Mouse (Mus musculus) C2C12 (cell line): Measurements from ENCODE around the gene Acnat1. TPM values are rescaled to one million over a fixed set of nuclear protein-coding genes. Genes with fewer than 3 reads are reported as not detected.

Experiments used
- H3K27me3 ChIP-seq: one replicate; pipeline ENCODE4 v1.6.1; 2011; ENCODE audit not compliant: control insufficient read depth, insufficient read depth, insufficient read length
- H3K36me3 ChIP-seq: one replicate; pipeline ENCODE4 v1.6.1; 2011; ENCODE audit not compliant: control insufficient read depth, insufficient read depth
- H3K4me3 ChIP-seq: one replicate; pipeline ENCODE4 v1.5.1; 2011; ENCODE audit warnings: mild to moderate bottlenecking, control low read depth; ENCODE audit not compliant: poor library complexity, insufficient read depth, severe bottlenecking
- H3K79me2 ChIP-seq: one replicate; pipeline ENCODE4 v1.6.1; 2011; ENCODE audit not compliant: control insufficient read depth, insufficient read depth
- H3K79me3 ChIP-seq: one replicate; pipeline ENCODE4 v1.6.1; 2011; ENCODE audit warnings: low read depth, control low read depth
- H3ac ChIP-seq: one replicate; pipeline ENCODE3; 2011; ENCODE audit warnings: low read depth; ENCODE audit not compliant: control insufficient read depth, insufficient read length
- CEBPB ChIP-seq: IDR thresholded peaks from one replicate; pipeline ENCODE4 v1.6.1; 2011; ENCODE audit warnings: low read depth, mild to moderate bottlenecking, control low read depth, moderate library complexity
- CTCF ChIP-seq: IDR thresholded peaks from one replicate; pipeline ENCODE4 v1.5.1; 2011; ENCODE audit not compliant: control insufficient read depth, insufficient read depth, insufficient read length
- FOSL1 ChIP-seq: IDR thresholded peaks from one replicate; pipeline ENCODE4 v1.8.0; 2011; ENCODE audit warnings: mild to moderate bottlenecking, low read length; ENCODE audit not compliant: poor library complexity, insufficient read depth, severe bottlenecking
- MAX ChIP-seq: IDR thresholded peaks from one replicate; pipeline ENCODE4 v1.6.1; 2011; ENCODE audit warnings: mild to moderate bottlenecking, control low read depth
- MYOD1 ChIP-seq: IDR thresholded peaks from one replicate; pipeline ENCODE4 v1.6.1; 2011; ENCODE audit warnings: low read depth; ENCODE audit not compliant: control insufficient read depth, insufficient read length
- MYOG ChIP-seq: IDR thresholded peaks from one replicate; pipeline ENCODE4 v1.6.1; 2011; ENCODE audit not compliant: control insufficient read depth, insufficient read length; ENCODE audit errors: extremely low read depth
- USF1 ChIP-seq: IDR thresholded peaks from one replicate; pipeline ENCODE4 v1.6.1; 2011; ENCODE audit warnings: low read depth, mild to moderate bottlenecking, control low read depth, moderate library complexity
- long read RNA-seq, 2 experiments: library from polyadenylated mRNA; unstranded; transcript quantifications; one replicate each; pipeline ENCODE4 v2.0.0; 2019 to 2020
- polyA plus RNA-seq: library from polyadenylated mRNA; unstranded; fragments of >200 nt; fragmentation: generic; extraction: Trizol; gene quantifications from one replicate; pipeline ENCODE4 v1.2.1, GENCODE M21; 2012; ENCODE audit warnings: missing spikeins

The Acnat1 gene
- polyA plus RNA-seq, result not detected
- long read RNA-seq, experiment 1, result 0 reads
- long read RNA-seq, experiment 2, result 0 reads

- TF ChIP-seq MYOD1, result no peak
- no peak for TF ChIP-seq MYOG
- TF ChIP-seq CTCF, result no peak
- TF ChIP-seq CEBPB, result no peak
- no peaks in the 10 kb centered on the region for H3K79me3 ChIP-seq
- H3K4me3 ChIP-seq, result no peak within 1 kb of the TSS
- H3K36me3 ChIP-seq, result no peaks in the 10 kb centered on the region
- H3K79me2 ChIP-seq, result no peaks in the 10 kb centered on the region
- H3ac ChIP-seq, result no peak within 1 kb of the TSS
- H3K27me3 ChIP-seq, result no peaks in the 10 kb centered on the region
Measured at GRCm38 (mm10) chr4:49473435-49474100, at the start of gene Acnat1. Acnat1 (minus strand) TSS chr4:49473912.

GRCm38 (mm10) chr4:49522576-49522975 is 48.9 kb upstream of the Acnat1 start:
- H3K79me2 ChIP-seq, result peaks cover 54% of the 10 kb centered on the region
- TF ChIP-seq MAX (no peak), USF1 (no peak), CEBPB (no peak), MYOD1 (no peak), FOSL1 (no peak), MYOG (no peak), CTCF (no peak)
- peaks cover 32% of the 10 kb centered on the region for H3K79me3 ChIP-seq
- H3ac ChIP-seq, result no peak overlapping the region
- no peaks in the 10 kb centered on the region for H3K36me3 ChIP-seq
- no peaks in the 10 kb centered on the region for H3K27me3 ChIP-seq
- no peak overlapping the region for H3K4me3 ChIP-seq

- Histone ChIP-seq H3K4me3 (peak overlapping the region; percentile 79), H3ac (peak overlapping the region; percentile 81), H3K79me3 (peaks cover 45% of the 10 kb centered on the region), H3K36me3 (no peaks in the 10 kb centered on the region), H3K27me3 (no peaks in the 10 kb centered on the region), H3K79me2 (peaks cover 67% of the 10 kb centered on the region)
- TF ChIP-seq MYOG, result no peak
- no peak for TF ChIP-seq MYOD1
- TF ChIP-seq CTCF, result no peak
- TF ChIP-seq USF1, result no peak
- no peak for TF ChIP-seq MAX
- no peak for TF ChIP-seq FOSL1
- TF ChIP-seq CEBPB, result no peak
Measured at GRCm38 (mm10) chr4:49521346-49521745, 47.6 kb upstream of the Acnat1 start.

GRCm38 (mm10) chr4:49520572-49521340 is 47.0 kb upstream of the Acnat1 start, which contains the start of the genes Mrpl50 and Zfp189:
Mrpl50 (minus strand) TSS chr4:49521093.
Zfp189 (plus strand) TSS chr4:49521176.
- Histone ChIP-seq H3K36me3 (no peaks in the 10 kb centered on the region), H3K4me3 (peak within 1 kb of the TSS; percentile 79), H3ac (peak within 1 kb of the TSS; percentile 85), H3K27me3 (no peaks in the 10 kb centered on the region), H3K79me3 (peaks cover 51% of the 10 kb centered on the region), H3K79me2 (peaks cover 72% of the 10 kb centered on the region)
- TF ChIP-seq USF1, result no peak
- peak; percentile 50 for TF ChIP-seq MAX

- Histone ChIP-seq H3K4me3 (peak overlapping the region; percentile 79), H3K79me3 (peaks cover 61% of the 10 kb centered on the region), H3ac (no peak overlapping the region), H3K27me3 (no peaks in the 10 kb centered on the region), H3K36me3 (peaks cover 12% of the 10 kb centered on the region), H3K79me2 (peaks cover 85% of the 10 kb centered on the region)
- TF ChIP-seq MAX (no peak), MYOG (no peak), USF1 (no peak), CEBPB (no peak), CTCF (no peak), FOSL1 (no peak), MYOD1 (no peak)
Measured at GRCm38 (mm10) chr4:49519476-49519875, 45.8 kb upstream of the Acnat1 start.

GRCm38 (mm10) chr4:49514441-49514840 is 40.7 kb upstream of the Acnat1 start:
- H3K36me3 ChIP-seq, result peaks cover 44% of the 10 kb centered on the region
- H3K27me3 ChIP-seq, result no peaks in the 10 kb centered on the region
- H3K79me3 ChIP-seq, result peaks cover 54% of the 10 kb centered on the region
- H3K4me3 ChIP-seq, result no peak overlapping the region
- TF ChIP-seq CEBPB, result no peak
- no peak for TF ChIP-seq MYOD1
- TF ChIP-seq CTCF, result no peak
- no peak for TF ChIP-seq MAX
- no peak for TF ChIP-seq FOSL1
- TF ChIP-seq USF1, result no peak
- no peak for TF ChIP-seq MYOG
- H3ac ChIP-seq, result no peak overlapping the region
- H3K79me2 ChIP-seq, result peaks cover 53% of the 10 kb centered on the region
